Mouse (Mus musculus): ENCODE results near the gene Ubxn4. TPM values are rescaled to one million over a fixed set of nuclear protein-coding genes. Genes with fewer than 3 reads are reported as not detected.
"Not testable (repeated sequence)": the region's sequence is repeated elsewhere in the genome, so short reads cannot be mapped to it uniquely, and the experiment has no call there.

Ubxn4 gene
- 10 to 100 TPM; 53.5 to 57.1 TPM for total RNA-seq (2021)
- long read RNA-seq, experiment 1, full-length matches to known transcripts = 44 of 112 reads
- long read RNA-seq, experiment 1, partial matches to known transcripts = 46 of 112 reads
- long read RNA-seq, experiment 1, other reads (novel, unspliced or antisense) = 22 of 112 reads
- long read RNA-seq, experiment 2, full-length matches to known transcripts = 37 of 45 reads
- long read RNA-seq, experiment 2, partial matches to known transcripts = 1 of 45 reads
- long read RNA-seq, experiment 2, other reads (novel, unspliced or antisense) = 7 of 45 reads

GRCm38 (mm10) chr1:128243627-128243995 is at the start of gene Ubxn4:
Gene Ubxn4, plus strand, starts transcription at chr1:128243964.
- no peak for DNase-seq

- no peak for DNase-seq
Observed at GRCm38 (mm10) chr1:128194011-128194410, 49.8 kb upstream of the Ubxn4 start.

- no peak for DNase-seq
Observed at GRCm38 (mm10) chr1:128197353-128197752, 46.4 kb upstream of the Ubxn4 start.

- no peak for DNase-seq
Observed at GRCm38 (mm10) chr1:128213261-128213660, 30.5 kb upstream of the Ubxn4 start.

- no peak for DNase-seq
Observed at GRCm38 (mm10) chr1:128221886-128222285, 21.9 kb upstream of the Ubxn4 start.

GRCm38 (mm10) chr1:128223304-128223703 is 20.5 kb upstream of the Ubxn4 start:
- DNase-seq = no peak

- no peak for DNase-seq
Observed at GRCm38 (mm10) chr1:128235181-128235580, 8.6 kb upstream of the Ubxn4 start.

GRCm38 (mm10) chr1:128243996-128244726 is 397 bp downstream of the Ubxn4 start:
- peak; percentile 96 for DNase-seq

- peak; percentile 58 for DNase-seq
Observed at GRCm38 (mm10) chr1:128244727-128245355, 1.1 kb downstream of the Ubxn4 start.

GRCm38 (mm10) chr1:128267061-128267460 is 23.3 kb downstream of the Ubxn4 start:
- not testable (repeated sequence) for DNase-seq

- no peak for DNase-seq
Observed at GRCm38 (mm10) chr1:128270731-128271130, 27.0 kb downstream of the Ubxn4 start.

GRCm38 (mm10) chr1:128275908-128276307 is 32.1 kb downstream of the Ubxn4 start:
- no peak for DNase-seq

GRCm38 (mm10) chr1:128278563-128278962 is 34.8 kb downstream of the Ubxn4 start:
- DNase-seq = no peak

GRCm38 (mm10) chr1:128281753-128282152 is 38.0 kb downstream of the Ubxn4 start:
- DNase-seq = no peak

- no peak for DNase-seq
Observed at GRCm38 (mm10) chr1:128282924-128283323, 39.2 kb downstream of the Ubxn4 start.

GRCm38 (mm10) chr1:128284157-128284690 is 40.5 kb downstream of the Ubxn4 start:
- no peak for DNase-seq

- DNase-seq = no peak
Observed at GRCm38 (mm10) chr1:128285136-128285535, 41.4 kb downstream of the Ubxn4 start.

GRCm38 (mm10) chr1:128290295-128290694 is 46.5 kb downstream of the Ubxn4 start:
- DNase-seq = no peak

GRCm38 (mm10) chr1:128293524-128293923 is 49.8 kb downstream of the Ubxn4 start:
- no peak for DNase-seq

- no peak for DNase-seq
Observed at GRCm38 (mm10) chr1:128295296-128295695, 51.5 kb downstream of the Ubxn4 start.

- no peak for DNase-seq
Observed at GRCm38 (mm10) chr1:128295717-128296528, 52.2 kb downstream of the Ubxn4 start.

- DNase-seq = no peak
Observed at GRCm38 (mm10) chr1:128303900-128304299, 60.1 kb downstream of the Ubxn4 start.

Data from adrenal gland, postnatal 10 days (tissue).